Mouse (Mus musculus) ES-E14 (cell line): ENCODE measurements around the gene Stpg2.

Experiments used
- HCFC1 ChIP-seq: IDR thresholded peaks from 2 replicates; pipeline ENCODE4 v1.6.1; 2012; ENCODE audit warnings: low read length, inconsistent platforms, borderline replicate concordance; ENCODE audit not compliant: insufficient read depth
- ZC3H11A ChIP-seq: IDR thresholded peaks from 2 replicates; pipeline ENCODE4 v1.6.1; 2012; ENCODE audit warnings: low read depth, mild to moderate bottlenecking, inconsistent platforms, low read length, borderline replicate concordance

DNA sequence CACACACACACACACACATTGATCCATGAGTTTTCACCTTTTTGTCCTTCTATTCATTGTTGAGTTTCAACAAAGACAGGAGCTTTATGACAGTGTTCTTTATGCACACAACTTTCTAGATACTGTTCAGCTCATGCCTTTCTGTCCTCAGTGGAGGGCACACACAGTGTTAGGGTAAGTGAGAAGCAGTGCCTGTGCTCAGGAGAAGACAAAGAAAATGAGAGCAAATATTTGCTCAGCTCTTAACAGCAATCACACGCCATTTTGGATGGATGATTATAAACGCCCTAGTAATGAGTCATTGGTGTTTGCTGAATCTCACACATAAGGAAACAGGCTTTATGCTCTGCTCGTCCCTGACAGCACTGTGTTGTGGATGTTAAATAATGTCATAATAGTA, 394.0 kb downstream of the Stpg2 start:
- no peak for TF ChIP-seq ZC3H11A
- TF ChIP-seq HCFC1: no peak
